Mouse (Mus musculus) kidney, adult 2 months (tissue): ENCODE measurements at regions not wholly inside any gene's neighbourhood (a gene's known extent, or its start where the extent isn't known, plus 50 kb on each side); places are given as distances from the start of the nearest gene placed in this dataset.

Experiments used
- CTCF ChIP-seq: fragments of 200-500 bp; conservative IDR thresholded peaks from 2 replicates; pipeline ENCODE4 v1.5.1; 2011; ENCODE audit warnings: low read depth, mild to moderate bottlenecking, control low read depth, low read length, moderate library complexity, mixed read lengths; ENCODE audit not compliant: insufficient read depth, insufficient read length
- POLR2A ChIP-seq: fragments of 200-500 bp; IDR thresholded peaks from one replicate; pipeline ENCODE4 v1.6.1; 2011; ENCODE audit warnings: low read depth, low read length, control low read depth

- TF ChIP-seq POLR2A (no peak), CTCF (no peak)
Observed at GRCm38 (mm10) chr7:129936731-129937130, 345.1 kb downstream of the Wdr11 start.
